Mouse (Mus musculus) small intestine, adult 2 months (tissue): Measurements from ENCODE around the gene Fen1. TPM values are rescaled to one million over a fixed set of nuclear protein-coding genes. Genes with fewer than 3 reads are reported as not detected.

Experiments used
- H3K27ac ChIP-seq: fragments of 200-500 bp; 2 replicates; pipeline ENCODE4 v1.5.1; 2012; ENCODE audit warnings: low read depth, low read length, control low read depth, inconsistent platforms; ENCODE audit not compliant: insufficient read depth
- H3K27me3 ChIP-seq: fragments of 200-500 bp; 2 replicates; pipeline ENCODE4 v1.6.1; 2012; ENCODE audit warnings: mild to moderate bottlenecking, moderate library complexity, low read length, inconsistent platforms; ENCODE audit not compliant: control insufficient read depth, insufficient read depth
- H3K36me3 ChIP-seq: fragments of 200-500 bp; 2 replicates; pipeline ENCODE4 v1.6.1; 2012; ENCODE audit warnings: mild to moderate bottlenecking, low read length, control low read depth, inconsistent platforms; ENCODE audit not compliant: control insufficient read depth, insufficient read depth
- H3K4me1 ChIP-seq: fragments of 200-500 bp; 2 replicates; pipeline ENCODE4 v1.6.1; 2012; ENCODE audit warnings: low read length, inconsistent platforms, mixed read lengths; ENCODE audit not compliant: control insufficient read depth, insufficient read depth, insufficient read length
- H3K4me3 ChIP-seq: fragments of 200-500 bp; 2 replicates; pipeline ENCODE4 v1.5.1; 2012; ENCODE audit warnings: low read depth, mild to moderate bottlenecking, control low read depth, inconsistent platforms, low read length, moderate library complexity
- CTCF ChIP-seq: fragments of 200-500 bp; IDR thresholded peaks from 2 replicates; pipeline ENCODE4 v1.5.1; 2012; ENCODE audit warnings: low read depth, mild to moderate bottlenecking, control low read depth, inconsistent platforms, low read length, moderate library complexity, mixed read lengths; ENCODE audit not compliant: insufficient replicate concordance, insufficient read length; ENCODE audit errors: extremely low read depth
- POLR2A ChIP-seq: fragments of 200-500 bp; IDR thresholded peaks from 2 replicates; pipeline ENCODE4 v1.6.1; 2012; ENCODE audit warnings: low read depth, mild to moderate bottlenecking, control low read depth, inconsistent platforms, low read length, moderate library complexity
- WGBS: fragments of 180-500 bp; shearing (Covaris S2); methylation state at CpG from one replicate; pipeline ENCODE4 v1.1.7; 2018; 5-methylcytosine and 5-hydroxymethylcytosine counted together
- polyA plus RNA-seq: library from polyadenylated mRNA; depleted of rRNA; stranded (reverse); fragments of >200 nt; gene quantifications from 2 replicates; pipeline ENCODE4 v1.2.3, GENCODE M21; 2012

Gene Fen1
- polyA plus RNA-seq, 1 experiment, result 13.1 TPM

DNA sequence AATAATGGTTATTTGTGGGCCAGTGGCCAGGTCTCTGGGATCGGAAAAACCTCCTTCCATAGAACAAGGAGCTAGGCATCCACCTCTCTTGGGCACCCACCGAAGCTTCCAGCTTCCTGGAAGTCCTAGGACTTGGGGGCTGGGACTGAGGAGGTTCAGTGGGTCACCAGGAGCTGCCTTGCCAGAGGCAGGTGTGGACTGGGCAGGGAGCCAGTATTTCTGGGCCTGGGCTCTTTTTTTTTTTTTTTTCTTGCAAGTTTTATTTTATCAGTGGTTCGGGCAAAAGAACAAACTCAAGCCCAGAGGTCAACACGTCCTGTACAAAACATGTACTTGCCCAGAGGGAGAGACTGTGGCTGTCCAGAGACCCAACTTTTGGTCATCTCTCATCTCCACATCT, 21.8 kb upstream of the Fen1 start:
- WGBS, result 21% methylated on average over 4 of the region's 4 CpGs

DNA sequence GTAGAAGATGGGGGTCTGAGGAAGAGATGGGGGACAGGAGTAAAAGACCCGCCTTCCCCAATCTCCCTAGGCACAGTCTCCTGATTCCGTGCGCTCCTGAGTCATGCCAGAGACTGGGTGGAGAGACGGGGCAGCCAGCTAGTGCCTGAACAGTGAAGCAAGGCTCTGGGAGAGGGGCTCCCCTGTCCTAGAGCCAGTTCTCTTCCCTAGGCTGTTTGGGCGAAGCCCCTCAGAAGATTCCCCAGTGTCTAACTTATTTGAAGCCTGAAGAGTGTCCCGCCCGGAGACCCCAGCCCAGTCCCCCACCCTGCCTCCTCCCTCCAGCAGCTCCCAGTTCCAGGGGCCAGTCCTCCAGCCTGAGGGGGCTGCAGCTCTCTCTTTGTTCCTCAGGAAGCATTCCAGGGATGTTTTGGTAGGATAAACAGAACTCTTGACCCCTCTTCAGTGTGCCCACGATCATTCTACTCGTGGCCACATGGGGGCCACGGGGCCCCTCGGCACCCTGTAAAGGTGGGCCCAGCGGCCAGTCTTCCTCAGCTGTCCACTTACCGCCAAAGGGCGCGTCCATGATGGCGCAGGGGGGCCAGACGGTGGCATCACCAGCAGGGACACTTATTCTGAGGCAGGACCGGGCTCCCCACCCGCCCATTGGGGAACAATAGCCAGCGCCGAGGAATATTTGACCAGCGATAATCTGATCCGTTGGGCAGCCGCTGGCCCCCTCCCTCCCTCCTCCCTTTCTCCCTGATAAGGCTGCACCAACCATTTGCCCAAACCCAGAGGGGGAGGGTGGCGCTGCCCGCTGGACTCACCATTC, 20.9 kb upstream of the Fen1 start:
- Histone ChIP-seq H3K4me3 (no peak overlapping the region), H3K4me1 (peaks cover 21% of the 10 kb centered on the region), H3K27ac (no peak overlapping the region; the same call in 1 of the 2 replicates), H3K36me3 (peaks cover 19% of the 10 kb centered on the region), H3K27me3 (no peaks in the 10 kb centered on the region)
- 32% methylated on average over 26 of the region's 26 CpGs for WGBS
- TF ChIP-seq POLR2A (no peak), CTCF (no peak)

More for the DNA sequence above, 21.8 kb upstream of the Fen1 start:
- no peaks in the 10 kb centered on the region for H3K27me3 ChIP-seq
- H3K27ac ChIP-seq, result peak overlapping the region; percentile 40; the same call in 1 of the 2 replicates
- H3K4me1 ChIP-seq, result peaks cover 21% of the 10 kb centered on the region
- TF ChIP-seq POLR2A, result no peak
- no peak for TF ChIP-seq CTCF
- no peak overlapping the region for H3K4me3 ChIP-seq
- peaks cover 16% of the 10 kb centered on the region for H3K36me3 ChIP-seq

DNA sequence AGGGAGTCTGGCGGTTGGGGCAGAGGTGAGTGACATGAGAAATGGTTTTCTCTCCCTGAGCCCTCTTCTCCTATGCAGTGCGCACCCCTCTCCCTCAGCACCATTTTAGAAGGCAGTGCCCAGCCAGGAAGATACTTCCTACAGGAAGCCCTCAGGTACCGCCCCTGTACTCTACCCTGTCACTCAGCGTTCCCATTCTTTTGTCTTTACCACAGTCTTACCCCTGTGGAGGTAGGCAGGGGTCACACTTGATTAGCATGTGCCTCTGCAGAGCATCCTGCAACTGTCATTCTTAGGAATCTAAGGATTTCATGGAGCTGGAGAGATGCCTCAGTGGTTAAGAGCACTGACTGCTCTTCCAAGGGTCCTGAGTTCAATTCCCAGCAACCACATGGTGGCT, 19.6 kb upstream of the Fen1 start:
- Histone ChIP-seq H3K27ac (no peak overlapping the region), H3K27me3 (no peaks in the 10 kb centered on the region), H3K4me3 (no peak overlapping the region), H3K4me1 (peaks cover 21% of the 10 kb centered on the region), H3K36me3 (peaks cover 14% of the 10 kb centered on the region)
- TF ChIP-seq POLR2A (no peak), CTCF (no peak)
- 48% methylated on average over 4 of the region's 4 CpGs for WGBS

DNA sequence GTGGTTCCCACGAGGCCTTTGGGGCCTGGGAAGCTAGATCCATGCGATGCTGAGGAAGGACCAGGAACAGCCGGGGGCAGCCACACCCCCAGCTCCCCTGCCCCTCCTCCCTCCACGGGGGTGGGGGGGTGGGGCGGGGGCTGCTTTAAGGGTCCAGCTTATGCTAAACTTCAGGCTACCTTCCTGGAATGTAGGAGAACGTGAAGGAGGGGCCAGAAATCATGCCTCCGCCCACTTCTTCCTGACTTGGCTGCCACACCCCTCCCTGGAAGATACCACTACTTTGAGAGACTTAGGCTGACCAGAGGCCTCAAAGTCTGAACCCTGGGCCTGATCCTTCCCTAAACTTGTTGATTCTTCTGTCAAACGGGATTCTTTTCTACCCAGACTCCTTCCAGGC, 18.7 kb upstream of the Fen1 start:
- peaks cover 21% of the 10 kb centered on the region for H3K4me1 ChIP-seq
- TF ChIP-seq CTCF (no peak), POLR2A (no peak)
- 0 out of 2 replicates have a peak overlapping the region, but pooled peaks have one; percentile 20 for H3K27ac ChIP-seq
- WGBS, result 20% methylated on average over 8 of the region's 8 CpGs
- H3K36me3 ChIP-seq, result peaks cover 13% of the 10 kb centered on the region; the same call in 1 of the 2 replicates
- H3K4me3 ChIP-seq, result no peak overlapping the region
- no peaks in the 10 kb centered on the region for H3K27me3 ChIP-seq

DNA sequence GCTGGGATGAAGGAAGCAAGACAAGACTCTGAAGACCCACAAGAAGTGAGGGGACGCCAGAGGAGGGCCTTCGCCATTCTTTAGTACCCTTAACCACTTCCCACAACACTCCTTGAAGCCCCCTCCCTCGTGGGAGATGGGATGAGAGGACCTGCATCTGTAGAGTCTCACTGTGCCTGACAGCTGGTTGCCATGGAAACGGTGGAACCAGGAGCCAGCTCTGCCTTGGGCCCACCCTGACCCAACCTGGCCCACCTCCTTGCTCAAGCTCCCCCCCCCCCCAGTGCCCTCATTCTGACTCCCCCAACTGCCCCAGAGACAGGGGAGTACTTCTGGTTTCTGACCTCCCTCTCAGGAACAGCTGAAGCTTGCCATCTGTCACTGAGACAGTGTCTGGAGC, 17.6 kb upstream of the Fen1 start:
- peaks cover 19% of the 10 kb centered on the region for H3K4me1 ChIP-seq
- H3K27me3 ChIP-seq, result no peaks in the 10 kb centered on the region
- no peak overlapping the region for H3K4me3 ChIP-seq
- peaks cover 16% of the 10 kb centered on the region for H3K36me3 ChIP-seq
- no peak for TF ChIP-seq CTCF
- TF ChIP-seq POLR2A, result no peak
- no peak overlapping the region for H3K27ac ChIP-seq
- 67% methylated on average over 4 of the region's 4 CpGs for WGBS

DNA sequence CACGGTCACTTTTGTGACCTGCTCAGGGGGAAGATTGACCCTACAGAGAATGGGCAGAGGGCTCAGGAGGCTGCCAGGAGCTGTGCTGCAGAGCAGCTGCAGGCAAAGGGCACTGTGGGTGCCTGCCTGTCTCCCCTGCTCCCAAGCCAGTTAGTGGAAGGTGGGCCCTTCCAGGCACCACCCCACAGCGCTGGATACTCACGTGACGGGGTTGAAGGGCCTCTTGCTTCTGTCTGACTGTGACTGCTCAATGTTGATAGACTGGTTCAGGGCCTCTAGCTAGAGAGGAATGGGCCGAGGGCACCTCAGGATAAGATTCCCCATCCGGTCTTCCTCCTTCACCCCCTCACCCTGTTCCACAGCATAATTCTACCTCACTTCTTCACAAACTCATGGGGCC, 15.6 kb upstream of the Fen1 start:
- no peak for TF ChIP-seq CTCF
- no peak for TF ChIP-seq POLR2A
- WGBS, result 66% methylated on average over 6 of the region's 6 CpGs
- no peak overlapping the region for H3K27ac ChIP-seq

DNA sequence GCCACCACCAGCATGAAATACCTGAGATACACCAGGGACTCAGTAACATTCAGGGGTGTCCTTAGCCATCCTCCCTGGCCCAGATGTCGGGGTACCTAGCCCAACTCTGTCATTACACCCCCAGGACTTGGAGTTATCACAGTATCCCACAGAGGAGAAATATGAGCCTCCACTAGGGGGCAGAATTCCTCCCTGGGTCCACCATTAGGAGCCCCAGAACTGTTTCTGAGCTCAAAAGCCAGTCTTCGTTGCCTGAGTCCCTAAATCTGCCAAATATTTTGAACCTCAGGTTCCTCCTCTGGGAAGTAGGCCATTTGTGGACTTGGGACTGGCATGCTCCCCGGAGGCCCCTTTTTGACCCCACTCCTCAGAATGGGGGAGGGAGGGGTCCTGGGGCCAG, 15.1 kb upstream of the Fen1 start:
- Histone ChIP-seq H3K4me1 (peaks cover 7% of the 10 kb centered on the region), H3K27me3 (no peaks in the 10 kb centered on the region), H3K36me3 (peaks cover 21% of the 10 kb centered on the region), H3K4me3 (no peak overlapping the region), H3K27ac (no peak overlapping the region)
- TF ChIP-seq CTCF (peak; percentile 77; the same call in 1 of the 2 replicates), POLR2A (no peak)
- WGBS, result 36% methylated on average over 3 of the region's 3 CpGs

More for the DNA sequence above, 15.6 kb upstream of the Fen1 start:
- Histone ChIP-seq H3K27me3 (no peaks in the 10 kb centered on the region), H3K36me3 (peaks cover 18% of the 10 kb centered on the region), H3K4me1 (peaks cover 7% of the 10 kb centered on the region), H3K4me3 (no peak overlapping the region)
